Mouse (Mus musculus) limb, embryonic 13.5 days (tissue): Measurements from ENCODE around the gene Trip12. TPM values are rescaled to one million over a fixed set of nuclear protein-coding genes. Genes with fewer than 3 reads are reported as not detected.
A peak's percentile ranks its signal among the peaks of the same experiment; 100 is the strongest.

Experiments used
- ATAC-seq: fragments of 200-750 bp; cut with Nextera tagmentation; 2 replicates; pipeline ENCODE4 v1.8.0; 2017; ENCODE audit warnings: low read depth, moderate number of reproducible peaks, moderate TSS enrichment; ENCODE audit not compliant: low FRiP score
- H3K27ac ChIP-seq: fragments of 300-500 bp; sonication (generic); 2 replicates; pipeline ENCODE4 v1.5.1; 2015; ENCODE audit warnings: inconsistent platforms, mild to moderate bottlenecking, moderate library complexity
- H3K27me3 ChIP-seq: fragments of 300-500 bp; sonication (generic); 2 replicates; pipeline ENCODE4 v1.6.1; 2015; ENCODE audit warnings: mild to moderate bottlenecking, inconsistent platforms
- H3K36me3 ChIP-seq: fragments of 300-500 bp; sonication (generic); 2 replicates; pipeline ENCODE4 v1.6.1; 2015; ENCODE audit warnings: inconsistent platforms, mild to moderate bottlenecking, moderate library complexity
- H3K4me1 ChIP-seq: fragments of 300-500 bp; sonication (generic); 2 replicates; pipeline ENCODE4 v1.6.1; 2015; ENCODE audit warnings: inconsistent platforms
- H3K4me2 ChIP-seq: fragments of 300-500 bp; sonication (generic); replicated peaks from 2 replicates; pipeline ENCODE4 v1.6.1; 2015; ENCODE audit warnings: inconsistent platforms, mild to moderate bottlenecking, moderate library complexity
- H3K4me3 ChIP-seq: fragments of 300-500 bp; sonication (generic); 2 replicates; pipeline ENCODE4 v1.5.1; 2015; ENCODE audit warnings: moderate library complexity, mild to moderate bottlenecking, inconsistent platforms
- H3K9ac ChIP-seq: fragments of 300-500 bp; sonication (generic); 2 replicates; pipeline ENCODE4 v1.6.1; 2015; ENCODE audit warnings: mild to moderate bottlenecking, inconsistent platforms
- H3K9me3 ChIP-seq: fragments of 300-500 bp; sonication (generic); 2 replicates; pipeline ENCODE4 v1.6.1; 2016; ENCODE audit warnings: inconsistent platforms
- WGBS: fragments of 180-500 bp; shearing (Covaris S2); methylation state at CpG from one replicate; pipeline ENCODE4 v1.1.7; 2015; 5-methylcytosine and 5-hydroxymethylcytosine counted together
- polyA plus RNA-seq: library from polyadenylated mRNA; unstranded; fragments of >200 nt; fragmentation: Nextera tagmentation; extraction: Ambion mirVana; gene quantifications from 2 replicates; pipeline ENCODE4 v1.2.1, GENCODE M21; 2015

Trip12 gene
- polyA plus RNA-seq, 1 experiment from 2014 or later: 69.3 TPM

- peaks cover 18% of the 10 kb centered on the region for H3K4me1 ChIP-seq
- H3K4me3 ChIP-seq: peak overlapping the region; percentile 93
- 0% methylated on average over 22 of the region's 22 CpGs for WGBS
- H3K9me3 ChIP-seq: no peaks in the 10 kb centered on the region
- 0 out of 2 replicates have a peak, but pooled peaks have one; percentile 2 for ATAC-seq
- peaks cover 9% of the 10 kb centered on the region for H3K36me3 ChIP-seq
- peak overlapping the region; percentile 76 for H3K4me2 ChIP-seq
- H3K27ac ChIP-seq: peak overlapping the region; percentile 95
- peak overlapping the region; percentile 97 for H3K9ac ChIP-seq
- no peaks in the 10 kb centered on the region for H3K27me3 ChIP-seq
Measured at GRCm38 (mm10) chr1:84838156-84838555, 2.2 kb downstream of the Trip12 start.

- Histone ChIP-seq H3K4me3 (peak overlapping the region; percentile 93), H3K9ac (peak overlapping the region; percentile 97), H3K9me3 (no peaks in the 10 kb centered on the region), H3K4me1 (peaks cover 18% of the 10 kb centered on the region), H3K27ac (peak overlapping the region; percentile 95; the same call in 1 of the 2 replicates), H3K4me2 (peak overlapping the region; percentile 76), H3K36me3 (peaks cover 13% of the 10 kb centered on the region), H3K27me3 (no peaks in the 10 kb centered on the region)
- WGBS: 4% methylated on average over 20 of the region's 20 CpGs
- no peak for ATAC-seq
Measured at GRCm38 (mm10) chr1:84837523-84838145, 2.7 kb downstream of the Trip12 start.

- Histone ChIP-seq H3K9me3 (no peaks in the 10 kb centered on the region), H3K4me3 (no peak overlapping the region), H3K4me2 (no peak overlapping the region), H3K36me3 (peaks cover 30% of the 10 kb centered on the region), H3K27me3 (no peaks in the 10 kb centered on the region), H3K27ac (no peak overlapping the region), H3K9ac (no peak overlapping the region), H3K4me1 (no peaks in the 10 kb centered on the region)
- no peak for ATAC-seq
- WGBS: 65% methylated on average over 2 of the region's 2 CpGs
Measured at GRCm38 (mm10) chr1:84825091-84825490, 15.2 kb downstream of the Trip12 start.

GRCm38 (mm10) chr1:84817596-84817995 lies 22.7 kb downstream of the Trip12 start:
- H3K9me3 ChIP-seq: no peaks in the 10 kb centered on the region
- no peak overlapping the region for H3K4me3 ChIP-seq
- no peaks in the 10 kb centered on the region for H3K27me3 ChIP-seq
- H3K9ac ChIP-seq: no peak overlapping the region
- ATAC-seq: no peak
- 89% methylated on average over 1 of the region's 1 CpGs for WGBS
- H3K36me3 ChIP-seq: peaks cover 23% of the 10 kb centered on the region
- H3K27ac ChIP-seq: no peak overlapping the region
- no peaks in the 10 kb centered on the region for H3K4me1 ChIP-seq
- H3K4me2 ChIP-seq: no peak overlapping the region

- ATAC-seq: no peak
- 0 out of 2 replicates have a peak, but pooled peaks cover 4% of the 10 kb centered on the region for H3K36me3 ChIP-seq
- no peaks in the 10 kb centered on the region for H3K4me1 ChIP-seq
- no peak overlapping the region for H3K9ac ChIP-seq
- H3K9me3 ChIP-seq: no peaks in the 10 kb centered on the region
- WGBS: 84% methylated on average over 1 of the region's 1 CpGs
- no peak overlapping the region for H3K27ac ChIP-seq
- no peaks in the 10 kb centered on the region for H3K27me3 ChIP-seq
- no peak overlapping the region for H3K4me2 ChIP-seq
- no peak overlapping the region for H3K4me3 ChIP-seq
Measured at GRCm38 (mm10) chr1:84803788-84804187, 36.5 kb downstream of the Trip12 start.

- Histone ChIP-seq H3K36me3 (peaks cover 12% of the 10 kb centered on the region), H3K4me2 (no peak overlapping the region), H3K4me1 (no peaks in the 10 kb centered on the region), H3K27ac (no peak overlapping the region), H3K9me3 (no peaks in the 10 kb centered on the region), H3K9ac (no peak overlapping the region), H3K4me3 (no peak overlapping the region), H3K27me3 (no peaks in the 10 kb centered on the region)
- ATAC-seq: no peak
Measured at GRCm38 (mm10) chr1:84799166-84799565, 41.1 kb downstream of the Trip12 start.

GRCm38 (mm10) chr1:84795335-84795734 lies 45.0 kb downstream of the Trip12 start:
- no peak for ATAC-seq
- H3K4me2 ChIP-seq: no peak overlapping the region
- H3K27me3 ChIP-seq: no peaks in the 10 kb centered on the region
- H3K4me3 ChIP-seq: no peak overlapping the region
- H3K9ac ChIP-seq: no peak overlapping the region
- H3K9me3 ChIP-seq: no peaks in the 10 kb centered on the region
- peaks cover 44% of the 10 kb centered on the region for H3K36me3 ChIP-seq
- 97% methylated on average over 7 of the region's 7 CpGs for WGBS
- H3K27ac ChIP-seq: no peak overlapping the region
- H3K4me1 ChIP-seq: no peaks in the 10 kb centered on the region

GRCm38 (mm10) chr1:84791393-84791792 lies 48.9 kb downstream of the Trip12 start:
- Histone ChIP-seq H3K4me1 (no peaks in the 10 kb centered on the region), H3K4me3 (no peak overlapping the region), H3K27me3 (no peaks in the 10 kb centered on the region), H3K27ac (no peak overlapping the region), H3K4me2 (no peak overlapping the region), H3K9me3 (no peaks in the 10 kb centered on the region), H3K36me3 (peaks cover 66% of the 10 kb centered on the region), H3K9ac (no peak overlapping the region)
- no peak for ATAC-seq
- WGBS: 92% methylated on average over 2 of the region's 2 CpGs

GRCm38 (mm10) chr1:84780630-84781029 lies 59.7 kb downstream of the Trip12 start:
- H3K27me3 ChIP-seq: no peaks in the 10 kb centered on the region
- WGBS: 93% methylated on average over 3 of the region's 3 CpGs
- H3K9ac ChIP-seq: no peak overlapping the region
- H3K27ac ChIP-seq: no peak overlapping the region
- peaks cover 33% of the 10 kb centered on the region for H3K36me3 ChIP-seq
- no peaks in the 10 kb centered on the region for H3K4me1 ChIP-seq
- H3K4me2 ChIP-seq: no peak overlapping the region
- no peaks in the 10 kb centered on the region for H3K9me3 ChIP-seq
- H3K4me3 ChIP-seq: no peak overlapping the region
- no peak for ATAC-seq

GRCm38 (mm10) chr1:84777455-84777854 lies 62.9 kb downstream of the Trip12 start:
- Histone ChIP-seq H3K4me1 (no peaks in the 10 kb centered on the region), H3K36me3 (peaks cover 26% of the 10 kb centered on the region), H3K27me3 (no peaks in the 10 kb centered on the region), H3K27ac (no peak overlapping the region), H3K4me3 (no peak overlapping the region), H3K9me3 (no peaks in the 10 kb centered on the region), H3K9ac (no peak overlapping the region), H3K4me2 (no peak overlapping the region)
- no peak for ATAC-seq
- WGBS: 72% methylated on average over 1 of the region's 1 CpGs

GRCm38 (mm10) chr1:84758843-84759242 lies 81.5 kb downstream of the Trip12 start:
- H3K27ac ChIP-seq: no peak overlapping the region
- H3K4me2 ChIP-seq: no peak overlapping the region
- H3K4me1 ChIP-seq: no peaks in the 10 kb centered on the region
- H3K36me3 ChIP-seq: peaks cover 66% of the 10 kb centered on the region
- WGBS: 89% methylated on average over 4 of the region's 4 CpGs
- no peaks in the 10 kb centered on the region for H3K27me3 ChIP-seq
- no peak for ATAC-seq
- H3K9ac ChIP-seq: no peak overlapping the region
- no peak overlapping the region for H3K4me3 ChIP-seq
- H3K9me3 ChIP-seq: no peaks in the 10 kb centered on the region

GRCm38 (mm10) chr1:84742156-84742555 lies 98.2 kb downstream of the Trip12 start:
- Histone ChIP-seq H3K36me3 (peaks cover 67% of the 10 kb centered on the region), H3K4me1 (no peaks in the 10 kb centered on the region), H3K27me3 (no peaks in the 10 kb centered on the region), H3K9me3 (no peaks in the 10 kb centered on the region), H3K4me3 (no peak overlapping the region), H3K4me2 (no peak overlapping the region), H3K27ac (no peak overlapping the region), H3K9ac (no peak overlapping the region)
- WGBS: 89% methylated on average over 3 of the region's 3 CpGs
- no peak for ATAC-seq

- WGBS: 88% methylated on average over 1 of the region's 1 CpGs
- H3K9ac ChIP-seq: no peak overlapping the region
- H3K4me2 ChIP-seq: no peak overlapping the region
- no peaks in the 10 kb centered on the region for H3K4me1 ChIP-seq
- H3K36me3 ChIP-seq: peaks cover 69% of the 10 kb centered on the region
- no peak overlapping the region for H3K27ac ChIP-seq
- ATAC-seq: no peak
- H3K9me3 ChIP-seq: no peaks in the 10 kb centered on the region
- no peaks in the 10 kb centered on the region for H3K27me3 ChIP-seq
- H3K4me3 ChIP-seq: no peak overlapping the region
Measured at GRCm38 (mm10) chr1:84740080-84740479, 100.2 kb downstream of the Trip12 start.
